Mouse (Mus musculus) liver, embryonic 16.5 days (tissue): ENCODE results near the gene Rab11a. TPM values are rescaled to one million over a fixed set of nuclear protein-coding genes. Genes with fewer than 3 reads are reported as not detected.

ENCODE experiments used
- ATAC-seq: fragments of 200-750 bp; cut with Nextera tagmentation; 2 replicates; pipeline ENCODE4 v1.8.0; 2017; ENCODE audit warnings: low read depth, mild to moderate bottlenecking, moderate number of reproducible peaks, moderate library complexity
- H3K27ac ChIP-seq: fragments of 300-500 bp; sonication (generic); 2 replicates; pipeline ENCODE4 v1.5.1; 2014; ENCODE audit warnings: mild to moderate bottlenecking, low read length
- H3K27me3 ChIP-seq: fragments of 300-500 bp; sonication (generic); 2 replicates; pipeline ENCODE4 v1.6.1; 2014; ENCODE audit warnings: low read depth, low read length, mixed read lengths; ENCODE audit not compliant: control insufficient read depth, insufficient read depth
- H3K36me3 ChIP-seq: fragments of 300-500 bp; sonication (generic); 2 replicates; pipeline ENCODE4 v1.6.1; 2014; ENCODE audit warnings: mild to moderate bottlenecking; ENCODE audit not compliant: control insufficient read depth, insufficient read depth
- H3K4me1 ChIP-seq: fragments of 300-500 bp; sonication (generic); 2 replicates; pipeline ENCODE4 v1.6.1; 2014; ENCODE audit warnings: low read depth, low read length, mixed read lengths; ENCODE audit not compliant: control insufficient read depth
- H3K4me2 ChIP-seq: fragments of 300-500 bp; sonication (generic); 2 replicates; pipeline ENCODE4 v1.6.1; 2014; ENCODE audit warnings: low read depth, low read length, mixed read lengths
- H3K4me3 ChIP-seq: fragments of 300-500 bp; sonication (generic); 2 replicates; pipeline ENCODE4 v1.5.1; 2014; ENCODE audit warnings: low read depth, mild to moderate bottlenecking, low read length
- H3K9ac ChIP-seq: fragments of 300-500 bp; sonication (generic); 2 replicates; pipeline ENCODE4 v1.6.1; 2014; ENCODE audit warnings: low read depth, low read length
- H3K9me3 ChIP-seq: fragments of 300-500 bp; sonication (generic); replicated peaks from 2 replicates; pipeline ENCODE4 v1.6.1; 2016; ENCODE audit warnings: low read length; ENCODE audit not compliant: control insufficient read depth
- WGBS: fragments of 180-500 bp; shearing (Covaris S2); extraction: QIAGEN DNeasy Blood & Tissue Kit; methylation state at CpG from one replicate; pipeline ENCODE4 v1.1.7; 2014; ENCODE audit not compliant: insufficient replicate concordance; 5-methylcytosine and 5-hydroxymethylcytosine counted together
- microRNA-seq: library from miRNA; unstranded; fragments of <30 nt; microRNA quantifications from one replicate; pipeline ENCODE4, GENCODE M21; 2016
- polyA plus RNA-seq: library from polyadenylated mRNA; unstranded; fragments of >200 nt; fragmentation: Nextera tagmentation; extraction: Ambion mirVana; gene quantifications from 2 replicates; pipeline ENCODE4 v1.2.1, GENCODE M21; 2015

Rab11a gene
- polyA plus RNA-seq, 1 experiment from 2014 or later = 198 TPM

DNA sequence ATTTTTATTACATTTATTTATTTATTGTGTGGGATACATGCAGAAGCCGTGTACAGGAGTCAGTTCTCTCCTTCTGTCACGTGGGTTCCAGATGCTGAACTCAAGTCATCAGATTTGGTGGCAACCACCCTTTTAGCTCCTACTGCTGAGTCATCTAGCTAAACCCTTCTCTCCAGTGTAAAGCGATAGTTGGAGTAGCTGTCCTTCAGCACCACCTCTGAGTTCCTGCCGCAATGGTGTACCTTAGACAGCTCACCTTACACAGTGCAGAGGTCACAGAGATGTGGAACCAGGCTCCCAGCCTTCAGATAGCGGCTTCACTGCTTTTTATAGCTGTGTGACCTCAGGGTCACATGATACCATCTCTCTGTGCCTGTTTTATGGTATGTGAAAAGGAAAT lies 70.0 kb downstream of the Rab11a start:
- Histone ChIP-seq H3K4me2 (no peak overlapping the region), H3K4me3 (no peak overlapping the region), H3K9me3 (no peaks in the 10 kb centered on the region), H3K27me3 (no peaks in the 10 kb centered on the region), H3K36me3 (no peaks in the 10 kb centered on the region), H3K27ac (no peak overlapping the region), H3K9ac (no peak overlapping the region), H3K4me1 (peaks cover 4% of the 10 kb centered on the region)
- peak; percentile 64; the same call in 1 of the 2 replicates for ATAC-seq
- WGBS = 7% methylated on average over 5 of the region's 5 CpGs

DNA sequence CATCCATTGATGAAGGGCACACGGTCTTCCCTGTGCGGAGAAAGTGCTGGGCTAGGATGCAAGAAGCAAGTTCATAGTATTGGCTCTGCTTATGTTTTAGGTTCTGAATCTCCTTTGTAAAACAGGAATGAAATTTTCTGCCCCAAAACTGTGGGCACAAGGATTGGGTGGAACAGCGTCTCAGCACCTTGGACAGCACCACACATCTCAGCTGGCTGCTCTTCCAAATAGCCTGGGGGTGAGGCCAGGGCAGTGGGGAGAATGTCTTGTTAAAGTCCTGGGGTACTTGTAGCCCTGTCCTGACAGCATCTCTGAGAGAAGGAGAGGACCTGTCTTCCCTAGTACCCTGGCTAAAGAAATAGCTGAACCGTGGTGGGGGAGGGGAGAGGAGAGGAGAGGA lies 71.0 kb downstream of the Rab11a start:
- Histone ChIP-seq H3K4me1 (peaks cover 4% of the 10 kb centered on the region), H3K4me2 (no peak overlapping the region), H3K27me3 (no peaks in the 10 kb centered on the region), H3K36me3 (no peaks in the 10 kb centered on the region), H3K4me3 (no peak overlapping the region), H3K27ac (no peak overlapping the region), H3K9ac (no peak overlapping the region), H3K9me3 (no peaks in the 10 kb centered on the region)
- ATAC-seq = no peak
- WGBS = 23% methylated on average over 4 of the region's 4 CpGs

Small RNA genes lying within 50 kb of the gene (microRNA-seq; reads per million reads assigned to microRNA genes)
- gene Gm47308 = not detected

Other genes starting within 250 kb of the Rab11a start
- 40.8 and 42.3 TPM in 2 replicates for gene Dennd4a, start 73.6 kb upstream of the Rab11a start, polyA plus RNA-seq
- gene Slc24a1, start 213.8 kb upstream of the Rab11a start, polyA plus RNA-seq = 0.05 and 0.07 TPM in 2 replicates
- 19.1 and 20.9 TPM in 2 replicates for gene Ints14, start 223.1 kb upstream of the Rab11a start, polyA plus RNA-seq